Mouse (Mus musculus) thymus, adult 2 months (tissue): ENCODE measurements at regions not wholly inside any gene's neighbourhood (a gene's known extent, or its start where the extent isn't known, plus 50 kb on each side); places are given as distances from the start of the nearest gene placed in this dataset.

Source experiments
- CTCF ChIP-seq: fragments of 200-500 bp; IDR thresholded peaks from 2 replicates; pipeline ENCODE4 v1.5.1; 2012; ENCODE audit warnings: mild to moderate bottlenecking, control low read depth, low read length, moderate library complexity, borderline replicate concordance; ENCODE audit not compliant: control insufficient read depth, poor library complexity, insufficient read depth; ENCODE audit errors: extremely low read depth
- POLR2A ChIP-seq: fragments of 200-500 bp; IDR thresholded peaks from 2 replicates; pipeline ENCODE4 v1.6.1; 2012; ENCODE audit warnings: mild to moderate bottlenecking, low read length, control low read depth, moderate library complexity; ENCODE audit not compliant: control insufficient read depth, poor library complexity, insufficient read depth; ENCODE audit errors: extremely low read depth

- TF ChIP-seq CTCF (no peak), POLR2A (0 out of 2 replicates have a peak, but pooled peaks have one; percentile 26)
Observed at GRCm38 (mm10) chr5:106756937-106757371, 59.9 kb upstream of the Zfp644 start.
